Mouse (Mus musculus) spleen, adult 2 months (tissue): ENCODE measurements around the gene Phpt1. TPM values are rescaled to one million over a fixed set of nuclear protein-coding genes. Genes with fewer than 3 reads are reported as not detected.

ENCODE experiments used
- DNase-seq, 2 experiments: peaks; one replicate each; pipeline versions ENCODE4 v3.0.0 to v3.0.0-alpha.2; 2012 to 2021; ENCODE audit warnings: low spot score in 2 of 2, low read depth in 1 of 2
- H3K27ac ChIP-seq: fragments of 200-500 bp; 2 replicates; pipeline ENCODE4 v1.5.1; 2012; ENCODE audit warnings: low read length, inconsistent platforms; ENCODE audit not compliant: insufficient read depth
- H3K27me3 ChIP-seq: fragments of 200-500 bp; 2 replicates; pipeline ENCODE4 v1.6.1; 2012; ENCODE audit warnings: mild to moderate bottlenecking, moderate library complexity, low read length, inconsistent platforms; ENCODE audit not compliant: control insufficient read depth, insufficient read depth
- H3K36me3 ChIP-seq: fragments of 200-500 bp; 2 replicates; pipeline ENCODE4 v1.6.1; 2012; ENCODE audit warnings: mild to moderate bottlenecking, low read length, inconsistent platforms; ENCODE audit not compliant: control insufficient read depth, insufficient read depth
- H3K4me1 ChIP-seq: fragments of 200-500 bp; 2 replicates; pipeline ENCODE4 v1.6.1; 2011; ENCODE audit warnings: inconsistent platforms; ENCODE audit not compliant: control insufficient read depth, insufficient read depth, insufficient read length
- H3K4me3 ChIP-seq: fragments of 200-500 bp; 2 replicates; pipeline ENCODE4 v1.5.1; 2011; ENCODE audit warnings: mild to moderate bottlenecking, inconsistent platforms; ENCODE audit not compliant: insufficient read depth, insufficient read length; ENCODE audit errors: extremely low read depth
- CTCF ChIP-seq: fragments of 200-500 bp; IDR thresholded peaks from 2 replicates; pipeline ENCODE4 v1.5.1; 2011; ENCODE audit warnings: mild to moderate bottlenecking, inconsistent platforms; ENCODE audit not compliant: insufficient read depth, insufficient read length, insufficient replicate concordance; ENCODE audit errors: extremely low read depth
- POLR2A ChIP-seq: fragments of 200-500 bp; IDR thresholded peaks from 2 replicates; pipeline ENCODE4 v1.6.1; 2011; ENCODE audit warnings: low read depth, low read length, inconsistent platforms
- WGBS: fragments of 180-500 bp; shearing (Covaris S2); methylation state at CpG from one replicate; pipeline ENCODE4 v1.1.7; 2018; 5-methylcytosine and 5-hydroxymethylcytosine counted together
- polyA plus RNA-seq: library from polyadenylated mRNA; depleted of rRNA; stranded (reverse); fragments of >200 nt; gene quantifications from 2 replicates; pipeline ENCODE4 v1.2.3, GENCODE M21; 2012

Gene Phpt1
- polyA plus RNA-seq, 1 experiment: 22.5 TPM

DNA sequence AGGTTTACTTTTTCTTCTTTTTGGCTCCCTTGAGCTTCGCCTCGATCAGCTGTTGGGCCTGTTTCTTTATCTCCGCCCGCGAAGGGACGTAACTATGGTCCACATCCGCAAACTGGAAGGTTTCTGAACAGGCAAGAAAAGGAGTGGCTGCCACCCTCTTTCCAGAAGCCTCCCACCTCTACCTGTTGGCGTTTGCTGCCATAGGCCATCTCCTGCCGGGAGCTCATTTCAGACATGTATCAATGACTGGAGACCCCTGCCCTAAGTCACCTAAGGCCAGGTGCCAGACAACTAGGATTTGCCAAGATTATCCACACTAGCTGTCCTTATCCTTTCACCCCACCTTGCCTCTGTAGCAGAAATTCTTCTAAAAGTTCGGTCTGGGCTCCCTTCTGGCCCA, 33.6 kb upstream of the Phpt1 start:
- DNase-seq: no peak
- 54% methylated on average over 10 of the region's 10 CpGs for WGBS
- H3K36me3 ChIP-seq: no peaks in the 10 kb centered on the region
- H3K4me3 ChIP-seq: no peak overlapping the region; the same call in 1 of the 2 replicates
- no peak overlapping the region for H3K27ac ChIP-seq
- TF ChIP-seq CTCF: no peak
- no peak for TF ChIP-seq POLR2A
- H3K27me3 ChIP-seq: no peaks in the 10 kb centered on the region; the same call in 1 of the 2 replicates
- H3K4me1 ChIP-seq: peaks cover 7% of the 10 kb centered on the region; the same call in 1 of the 2 replicates

- under 1% methylated on average over 80 of the region's 80 CpGs for WGBS
- Histone ChIP-seq H3K36me3 (no peaks in the 10 kb centered on the region), H3K27ac (peak within 1 kb of the TSS; percentile 69), H3K4me3 (peak within 1 kb of the TSS; percentile 94), H3K27me3 (no peaks in the 10 kb centered on the region; the same call in 1 of the 2 replicates), H3K4me1 (peaks cover 7% of the 10 kb centered on the region; the same call in 1 of the 2 replicates)
- peak; percentile 69 to 80 for DNase-seq
- TF ChIP-seq CTCF (no peak), POLR2A (peak; percentile 84)
Observed at GRCm38 (mm10) chr2:25607761-25608622, 33.0 kb upstream of the Phpt1 start, which contains the start of gene Rabl6. Gene Rabl6, minus strand, starts transcription at chr2:25608521.

- DNase-seq: no peak
- TF ChIP-seq POLR2A: no peak
- no peak for TF ChIP-seq CTCF
- 93% methylated on average over 5 of the region's 5 CpGs for WGBS
- H3K36me3 ChIP-seq: peaks cover 23% of the 10 kb centered on the region
- H3K27me3 ChIP-seq: no peaks in the 10 kb centered on the region
- H3K4me3 ChIP-seq: no peak overlapping the region
- peaks cover 5% of the 10 kb centered on the region; the same call in 1 of the 2 replicates for H3K4me1 ChIP-seq
- H3K27ac ChIP-seq: no peak overlapping the region
Observed at GRCm38 (mm10) chr2:25602526-25602925, 27.5 kb upstream of the Phpt1 start.

- DNase-seq: no peak
- Histone ChIP-seq H3K4me1 (no peaks in the 10 kb centered on the region), H3K27me3 (no peaks in the 10 kb centered on the region), H3K4me3 (no peak overlapping the region), H3K36me3 (peaks cover 37% of the 10 kb centered on the region), H3K27ac (no peak overlapping the region)
- TF ChIP-seq CTCF: no peak
- TF ChIP-seq POLR2A: no peak
- 94% methylated on average over 2 of the region's 2 CpGs for WGBS
Observed at GRCm38 (mm10) chr2:25600037-25600436, 25.0 kb upstream of the Phpt1 start.

DNA sequence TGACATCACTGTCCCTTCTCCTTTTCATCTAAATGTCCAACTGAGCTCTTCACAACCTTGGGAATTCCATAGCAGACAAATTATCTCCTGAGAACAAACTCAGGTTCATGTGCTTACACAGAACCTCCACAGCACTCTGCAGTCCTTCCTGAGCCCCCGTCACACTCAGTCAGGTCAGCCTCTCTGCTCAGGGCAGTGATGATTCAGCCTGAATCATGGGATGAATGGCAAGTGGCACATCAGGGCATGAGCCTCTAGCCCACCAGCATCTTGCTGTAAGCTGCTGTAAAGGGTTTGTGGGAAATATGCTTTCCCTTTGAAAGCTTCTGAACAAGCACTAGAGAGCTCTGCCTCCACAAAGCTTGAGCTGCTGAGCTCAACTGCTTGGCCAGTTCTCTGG, 23.7 kb upstream of the Phpt1 start:
- peaks cover 39% of the 10 kb centered on the region for H3K36me3 ChIP-seq
- DNase-seq: no peak
- no peaks in the 10 kb centered on the region for H3K4me1 ChIP-seq
- no peaks in the 10 kb centered on the region for H3K27me3 ChIP-seq
- TF ChIP-seq POLR2A: no peak
- no peak for TF ChIP-seq CTCF
- H3K27ac ChIP-seq: no peak overlapping the region
- H3K4me3 ChIP-seq: no peak overlapping the region
- WGBS: 87% methylated on average over 1 of the region's 1 CpGs

GRCm38 (mm10) chr2:25596765-25597510, 21.9 kb upstream of the Phpt1 start:
- H3K27me3 ChIP-seq: no peaks in the 10 kb centered on the region
- WGBS: 94% methylated on average over 5 of the region's 5 CpGs
- no peaks in the 10 kb centered on the region for H3K4me1 ChIP-seq
- no peak overlapping the region for H3K27ac ChIP-seq
- H3K36me3 ChIP-seq: peaks cover 40% of the 10 kb centered on the region
- no peak for TF ChIP-seq POLR2A
- no peak for TF ChIP-seq CTCF
- H3K4me3 ChIP-seq: no peak overlapping the region
- DNase-seq: no peak

DNA sequence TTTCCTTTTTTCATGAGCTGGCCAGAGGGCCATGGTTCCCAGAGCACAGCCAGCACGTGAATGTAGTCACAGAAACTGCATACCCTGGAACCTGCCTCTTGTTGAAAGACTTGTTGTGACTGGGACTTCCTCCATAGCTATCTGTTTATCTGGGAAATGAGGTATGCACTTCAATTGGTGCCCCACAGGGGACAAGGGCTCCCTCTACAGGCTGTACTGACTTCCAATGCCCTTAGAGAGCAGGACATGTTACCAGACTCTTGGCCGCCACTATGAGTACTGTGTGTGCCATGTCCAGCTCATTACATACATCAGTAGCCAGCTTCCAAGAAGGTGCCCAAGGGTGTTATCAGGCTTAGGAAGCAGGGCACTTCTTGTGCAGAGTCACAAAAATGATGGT, 16.8 kb upstream of the Phpt1 start:
- 72% methylated on average over 2 of the region's 2 CpGs for WGBS
- no peaks in the 10 kb centered on the region for H3K4me1 ChIP-seq
- H3K36me3 ChIP-seq: peaks cover 19% of the 10 kb centered on the region
- H3K4me3 ChIP-seq: no peak overlapping the region
- DNase-seq: peak in 1 of 2 experiments; percentile 33
- no peak overlapping the region for H3K27ac ChIP-seq
- peak; percentile 26; the same call in 1 of the 2 replicates for TF ChIP-seq CTCF
- TF ChIP-seq POLR2A: no peak
- H3K27me3 ChIP-seq: no peaks in the 10 kb centered on the region
